Mouse (Mus musculus): ENCODE data around the gene Tmem44. TPM values are rescaled to one million over a fixed set of nuclear protein-coding genes. Genes with fewer than 3 reads are reported as not detected.

Gene Tmem44
- total RNA-seq, 2 experiments from 2014 or later, result 5.1 to 8.5 TPM

Other genes starting within 250 kb of the Tmem44 start
- gene Gp5, start 240.1 kb downstream of the Tmem44 start, total RNA-seq (2021), result under 1 TPM; 0.38 to 0.44 TPM
- 10 to 100 TPM; 53.9 to 56.4 TPM for gene Atp13a3, start 144.9 kb downstream of the Tmem44 start, total RNA-seq (2021)
- 10 to 100 TPM; 19.6 to 20.4 TPM for gene Lsg1, start 36.8 kb upstream of the Tmem44 start, total RNA-seq (2021)
- 10 to 100 TPM; 27.4 to 31.6 TPM for gene Fam43a, start 48.9 kb upstream of the Tmem44 start, total RNA-seq (2021)